Mouse (Mus musculus) lung, embryonic 15.5 days (tissue): ENCODE results near the gene Laptm4a. TPM values are rescaled to one million over a fixed set of nuclear protein-coding genes. Genes with fewer than 3 reads are reported as not detected.
A peak's percentile ranks its signal among the peaks of the same experiment; 100 is the strongest.

Source experiments
- ATAC-seq: fragments of 200-750 bp; cut with Nextera tagmentation; 2 replicates; pipeline ENCODE4 v1.8.0; 2017; ENCODE audit warnings: moderate number of reproducible peaks, borderline replicate concordance; ENCODE audit not compliant: low FRiP score, low TSS enrichment; ENCODE audit errors: extremely low read depth
- H3K27ac ChIP-seq: fragments of 300-500 bp; sonication (generic); 2 replicates; pipeline ENCODE4 v1.5.1; 2015; ENCODE audit warnings: moderate library complexity, mild to moderate bottlenecking, inconsistent platforms
- H3K27me3 ChIP-seq: fragments of 300-500 bp; sonication (generic); 2 replicates; pipeline ENCODE4 v1.6.1; 2015; ENCODE audit warnings: inconsistent platforms
- H3K36me3 ChIP-seq: fragments of 300-500 bp; sonication (generic); 2 replicates; pipeline ENCODE4 v1.6.1; 2015; ENCODE audit warnings: inconsistent platforms
- H3K4me1 ChIP-seq: fragments of 300-500 bp; sonication (generic); 2 replicates; pipeline ENCODE4 v1.6.1; 2015; ENCODE audit warnings: inconsistent platforms
- H3K4me2 ChIP-seq: fragments of 300-500 bp; sonication (generic); 2 replicates; pipeline ENCODE4 v1.6.1; 2015; ENCODE audit warnings: inconsistent platforms, mild to moderate bottlenecking, moderate library complexity
- H3K4me3 ChIP-seq: fragments of 300-500 bp; sonication (generic); 2 replicates; pipeline ENCODE4 v1.5.1; 2015; ENCODE audit warnings: mild to moderate bottlenecking, inconsistent platforms
- H3K9ac ChIP-seq: fragments of 300-500 bp; sonication (generic); 2 replicates; pipeline ENCODE4 v1.6.1; 2015; ENCODE audit warnings: inconsistent platforms
- H3K9me3 ChIP-seq: fragments of 300-500 bp; sonication (generic); 2 replicates; pipeline ENCODE4 v1.6.1; 2016; ENCODE audit warnings: inconsistent platforms
- WGBS: fragments of 180-500 bp; shearing (Covaris S2); methylation state at CpG from one replicate; pipeline ENCODE4 v1.1.7; 2015; 5-methylcytosine and 5-hydroxymethylcytosine counted together
- polyA plus RNA-seq: library from polyadenylated mRNA; unstranded; fragments of >200 nt; fragmentation: Nextera tagmentation; extraction: Ambion mirVana; gene quantifications from 2 replicates; pipeline ENCODE4 v1.2.1, GENCODE M21; 2015

The Laptm4a gene
- polyA plus RNA-seq: 335 and 336 TPM in 2 replicates

DNA sequence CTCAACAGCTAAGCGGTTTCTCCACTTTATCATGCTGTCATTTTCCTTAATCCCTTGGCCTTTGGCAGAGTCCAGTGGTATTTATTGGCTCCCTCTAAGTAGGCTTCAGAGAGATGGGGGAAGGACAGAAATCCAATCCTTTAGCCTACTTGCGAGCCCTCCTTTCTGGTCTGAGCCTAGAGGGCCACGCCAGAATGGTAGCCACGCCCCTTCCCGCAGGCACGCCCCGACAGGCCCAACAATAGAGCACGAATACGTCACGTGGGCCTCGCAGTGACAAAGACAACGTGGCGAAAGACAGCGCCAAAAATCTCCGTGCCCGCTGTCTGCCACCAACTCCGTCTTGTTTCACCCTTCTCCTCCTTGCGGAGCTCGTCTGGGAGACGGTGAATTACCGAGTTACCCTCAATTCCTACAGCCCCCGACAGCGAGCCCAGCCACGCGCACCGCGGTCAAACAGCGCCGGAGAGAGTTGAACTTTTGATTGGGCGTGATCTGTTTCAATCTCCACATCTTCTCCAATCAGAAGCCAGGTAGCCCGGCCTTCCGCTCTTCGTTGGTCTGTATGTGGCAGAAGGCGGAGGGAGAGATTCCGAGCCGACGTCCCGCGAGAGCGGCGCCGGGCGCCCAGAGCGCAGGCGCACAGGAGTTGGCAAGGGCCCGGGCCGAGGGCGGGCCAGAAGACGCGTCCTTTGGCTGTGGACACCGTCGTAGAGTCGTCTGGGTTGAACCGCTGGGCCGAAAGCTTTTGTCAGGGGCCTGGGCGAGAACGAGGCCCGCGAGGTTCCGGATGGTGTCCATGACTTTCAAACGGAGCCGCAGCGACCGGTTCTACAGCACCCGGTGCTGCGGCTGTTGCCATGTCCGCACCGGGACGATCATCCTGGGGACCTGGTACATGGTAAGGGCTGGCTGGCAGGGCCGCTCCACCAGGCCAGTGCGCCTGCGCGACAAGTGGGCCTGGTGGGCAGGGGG, at the start of gene Laptm4a:
Gene Laptm4a, plus strand, starts transcription at position 271 of the 975 bp plus-strand sequence.
- no peaks in the 10 kb centered on the region for H3K9me3 ChIP-seq
- peak; percentile 98 for ATAC-seq
- peak within 1 kb of the TSS; percentile 97 for H3K27ac ChIP-seq
- H3K4me3 ChIP-seq: peak within 1 kb of the TSS; percentile 67
- H3K36me3 ChIP-seq: no peaks in the 10 kb centered on the region
- H3K4me2 ChIP-seq: peak within 1 kb of the TSS; percentile 59
- no peaks in the 10 kb centered on the region for H3K27me3 ChIP-seq
- H3K9ac ChIP-seq: peak within 1 kb of the TSS; percentile 76
- under 1% methylated on average over 73 of the region's 73 CpGs for WGBS
- H3K4me1 ChIP-seq: peaks cover 31% of the 10 kb centered on the region

DNA sequence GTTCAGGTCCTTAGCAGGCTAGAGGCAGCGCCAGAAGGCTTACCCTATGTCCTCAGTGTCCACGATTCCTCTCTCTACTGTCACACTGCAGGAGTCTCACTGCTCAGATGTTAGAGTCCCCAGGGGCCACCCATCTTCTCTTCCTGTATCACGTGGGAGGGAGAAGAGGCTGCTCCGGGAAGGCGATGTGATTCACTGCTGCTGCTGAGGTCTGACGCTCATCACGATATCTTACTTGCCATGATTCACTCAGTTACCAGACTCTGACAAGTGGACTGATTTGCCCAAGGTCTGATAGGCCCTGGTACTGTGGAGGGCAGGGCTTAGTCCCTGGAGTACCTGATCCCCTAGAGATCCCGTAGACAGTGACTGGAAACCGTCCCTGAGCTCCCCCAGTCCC, 45.9 kb upstream of the Laptm4a start:
- no peak for ATAC-seq
- no peaks in the 10 kb centered on the region for H3K9me3 ChIP-seq
- 83% methylated on average over 9 of the region's 9 CpGs for WGBS
- H3K4me3 ChIP-seq: no peak overlapping the region
- peaks cover 8% of the 10 kb centered on the region; the same call in 1 of the 2 replicates for H3K4me1 ChIP-seq
- no peaks in the 10 kb centered on the region for H3K27me3 ChIP-seq
- no peak overlapping the region for H3K4me2 ChIP-seq
- no peak overlapping the region for H3K9ac ChIP-seq
- H3K36me3 ChIP-seq: no peaks in the 10 kb centered on the region
- no peak overlapping the region for H3K27ac ChIP-seq

DNA sequence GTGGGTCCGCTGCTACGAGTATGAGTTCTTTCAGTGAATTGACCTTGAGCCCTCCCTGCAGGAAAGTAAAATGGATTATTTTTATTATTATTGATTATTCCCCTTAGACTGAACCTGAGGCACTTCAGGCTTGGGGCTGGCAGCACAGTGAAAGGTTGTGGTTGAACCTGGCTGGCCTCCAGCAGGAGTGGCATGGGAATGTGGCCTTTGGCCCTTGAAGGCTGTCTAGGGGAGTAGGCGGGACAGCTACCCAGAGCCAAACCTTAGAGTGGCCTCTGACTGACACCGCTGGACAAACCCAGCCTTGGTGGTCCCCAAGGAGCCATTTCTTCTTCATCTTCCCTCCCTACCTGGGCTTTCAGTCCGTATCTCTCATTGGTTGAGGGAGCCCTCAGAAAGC, 44.6 kb upstream of the Laptm4a start:
- Histone ChIP-seq H3K4me1 (peaks cover 8% of the 10 kb centered on the region; the same call in 1 of the 2 replicates), H3K9ac (no peak overlapping the region), H3K9me3 (no peaks in the 10 kb centered on the region), H3K27ac (no peak overlapping the region), H3K36me3 (no peaks in the 10 kb centered on the region), H3K27me3 (no peaks in the 10 kb centered on the region), H3K4me3 (no peak overlapping the region), H3K4me2 (no peak overlapping the region)
- no peak for ATAC-seq
- WGBS: 58% methylated on average over 5 of the region's 5 CpGs

DNA sequence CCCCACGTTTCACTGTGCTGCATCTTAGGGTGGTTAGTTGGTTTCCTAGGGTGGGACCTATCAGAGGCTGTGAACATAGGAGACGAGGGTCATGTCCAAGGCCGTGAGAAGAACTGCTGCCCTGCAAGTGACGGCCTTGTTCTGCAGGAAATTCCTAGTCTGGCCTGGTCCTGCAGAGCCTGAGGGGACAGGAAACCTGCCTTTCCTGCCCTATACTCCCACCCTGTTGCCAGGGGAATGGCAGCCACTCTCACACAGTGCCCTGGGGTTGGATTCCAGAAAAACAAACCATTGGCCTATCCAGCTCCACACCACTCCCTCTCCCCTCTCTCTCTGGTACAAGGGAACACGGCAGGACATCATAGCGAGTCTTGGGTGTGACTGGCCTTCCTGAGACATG, 44.1 kb upstream of the Laptm4a start:
- Histone ChIP-seq H3K36me3 (no peaks in the 10 kb centered on the region), H3K27me3 (no peaks in the 10 kb centered on the region), H3K9me3 (no peaks in the 10 kb centered on the region), H3K27ac (no peak overlapping the region), H3K9ac (no peak overlapping the region), H3K4me3 (no peak overlapping the region), H3K4me1 (peaks cover 8% of the 10 kb centered on the region; the same call in 1 of the 2 replicates), H3K4me2 (no peak overlapping the region)
- WGBS: 64% methylated on average over 6 of the region's 6 CpGs
- ATAC-seq: 0 out of 2 replicates have a peak, but pooled peaks have one; percentile 36

DNA sequence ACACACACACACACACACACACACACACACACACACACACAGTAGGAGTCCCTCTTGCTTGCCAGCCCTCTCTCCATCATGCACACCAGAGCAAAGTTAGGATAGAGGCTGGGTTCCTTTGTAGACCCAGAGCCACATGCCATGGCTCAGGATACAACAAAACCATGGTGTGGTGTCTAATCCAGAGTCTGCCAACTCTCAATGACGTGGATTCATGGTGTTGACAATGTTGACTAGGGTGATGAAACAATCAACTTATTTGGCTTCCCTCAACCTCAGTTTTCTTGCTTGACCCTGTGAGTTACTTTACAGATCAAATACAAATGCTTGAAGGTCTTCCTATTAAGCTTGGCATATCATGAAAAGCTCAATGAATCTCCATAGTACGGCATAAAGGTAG, 42.7 kb upstream of the Laptm4a start:
- Histone ChIP-seq H3K4me3 (no peak overlapping the region), H3K27ac (no peak overlapping the region), H3K36me3 (no peaks in the 10 kb centered on the region), H3K4me2 (no peak overlapping the region), H3K9ac (no peak overlapping the region), H3K4me1 (peaks cover 8% of the 10 kb centered on the region; the same call in 1 of the 2 replicates), H3K9me3 (no peaks in the 10 kb centered on the region), H3K27me3 (no peaks in the 10 kb centered on the region)
- ATAC-seq: no peak
- WGBS: 84% methylated on average over 2 of the region's 2 CpGs

DNA sequence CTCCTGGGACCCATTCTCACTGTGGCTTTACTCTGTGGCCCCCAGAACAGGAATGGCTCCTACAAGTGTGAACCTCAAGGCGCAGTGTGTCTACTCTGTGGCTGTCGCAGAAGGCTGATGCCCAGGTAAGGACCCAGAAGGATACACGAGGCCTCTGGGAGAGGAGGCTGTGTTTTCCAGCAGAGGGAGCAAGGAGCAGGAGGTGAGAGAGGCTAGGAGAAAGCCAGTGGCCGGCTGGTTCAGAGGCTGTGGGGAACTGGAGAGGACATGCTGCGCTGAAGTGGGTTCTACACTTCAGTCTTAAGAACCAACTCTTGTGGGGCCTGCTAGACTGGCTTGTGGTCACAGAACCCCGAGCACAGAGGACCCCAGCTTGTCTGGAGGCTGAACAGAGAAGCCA, 42.1 kb upstream of the Laptm4a start:
- no peaks in the 10 kb centered on the region for H3K9me3 ChIP-seq
- H3K9ac ChIP-seq: no peak overlapping the region
- peaks cover 10% of the 10 kb centered on the region for H3K4me1 ChIP-seq
- no peak overlapping the region for H3K27ac ChIP-seq
- H3K36me3 ChIP-seq: no peaks in the 10 kb centered on the region
- H3K4me2 ChIP-seq: no peak overlapping the region
- ATAC-seq: no peak
- H3K27me3 ChIP-seq: no peaks in the 10 kb centered on the region
- H3K4me3 ChIP-seq: no peak overlapping the region
- 48% methylated on average over 6 of the region's 6 CpGs for WGBS

DNA sequence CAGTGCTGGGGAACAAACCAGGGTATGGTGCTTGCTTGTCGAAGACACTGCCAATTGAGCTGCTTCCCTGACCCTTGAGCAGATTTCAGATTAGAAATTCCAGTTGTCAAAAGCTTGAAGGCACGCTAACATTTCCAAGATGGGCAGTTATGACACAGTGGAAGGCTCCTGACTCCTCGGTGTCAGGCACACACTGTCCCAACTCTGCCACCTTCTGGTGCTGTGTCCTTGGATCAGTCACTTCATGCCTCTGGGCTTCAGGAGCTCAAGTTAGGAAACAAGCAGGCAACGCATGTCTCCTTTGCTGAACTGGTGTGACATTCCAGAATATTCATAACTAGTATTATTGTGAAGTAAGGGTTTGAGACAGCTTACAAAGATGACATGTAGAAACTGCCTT, 39.7 kb upstream of the Laptm4a start:
- WGBS: 46% methylated on average over 4 of the region's 4 CpGs
- H3K36me3 ChIP-seq: no peaks in the 10 kb centered on the region
- peaks cover 21% of the 10 kb centered on the region for H3K4me1 ChIP-seq
- H3K9ac ChIP-seq: no peak overlapping the region
- H3K27me3 ChIP-seq: no peaks in the 10 kb centered on the region
- H3K4me2 ChIP-seq: no peak overlapping the region
- no peaks in the 10 kb centered on the region for H3K9me3 ChIP-seq
- no peak overlapping the region for H3K4me3 ChIP-seq
- no peak overlapping the region for H3K27ac ChIP-seq
- no peak for ATAC-seq

DNA sequence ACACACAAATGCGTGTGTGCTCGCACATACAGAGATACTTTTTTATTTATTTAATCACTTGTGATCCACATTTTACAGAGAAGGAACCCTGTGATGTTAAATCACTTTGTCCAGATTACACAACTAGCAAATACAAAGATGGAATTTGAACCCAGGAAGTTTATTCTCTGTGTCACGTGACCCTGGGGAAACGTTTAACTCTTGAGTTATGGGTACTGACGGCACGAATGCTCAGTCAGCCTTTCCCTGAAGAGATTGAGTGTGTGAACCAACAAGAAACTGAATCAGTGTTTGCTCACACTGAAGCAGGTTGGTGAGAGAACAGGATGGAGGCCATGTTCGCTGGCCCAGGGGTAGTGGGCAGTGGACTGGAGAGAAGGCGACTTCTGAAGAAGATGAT, 39.1 kb upstream of the Laptm4a start:
- no peak for ATAC-seq
- H3K4me1 ChIP-seq: peaks cover 15% of the 10 kb centered on the region
- no peak overlapping the region for H3K27ac ChIP-seq
- no peak overlapping the region for H3K4me3 ChIP-seq
- no peak overlapping the region for H3K4me2 ChIP-seq
- no peak overlapping the region for H3K9ac ChIP-seq
- no peaks in the 10 kb centered on the region for H3K27me3 ChIP-seq
- 49% methylated on average over 8 of the region's 8 CpGs for WGBS
- no peaks in the 10 kb centered on the region for H3K9me3 ChIP-seq
- H3K36me3 ChIP-seq: no peaks in the 10 kb centered on the region

DNA sequence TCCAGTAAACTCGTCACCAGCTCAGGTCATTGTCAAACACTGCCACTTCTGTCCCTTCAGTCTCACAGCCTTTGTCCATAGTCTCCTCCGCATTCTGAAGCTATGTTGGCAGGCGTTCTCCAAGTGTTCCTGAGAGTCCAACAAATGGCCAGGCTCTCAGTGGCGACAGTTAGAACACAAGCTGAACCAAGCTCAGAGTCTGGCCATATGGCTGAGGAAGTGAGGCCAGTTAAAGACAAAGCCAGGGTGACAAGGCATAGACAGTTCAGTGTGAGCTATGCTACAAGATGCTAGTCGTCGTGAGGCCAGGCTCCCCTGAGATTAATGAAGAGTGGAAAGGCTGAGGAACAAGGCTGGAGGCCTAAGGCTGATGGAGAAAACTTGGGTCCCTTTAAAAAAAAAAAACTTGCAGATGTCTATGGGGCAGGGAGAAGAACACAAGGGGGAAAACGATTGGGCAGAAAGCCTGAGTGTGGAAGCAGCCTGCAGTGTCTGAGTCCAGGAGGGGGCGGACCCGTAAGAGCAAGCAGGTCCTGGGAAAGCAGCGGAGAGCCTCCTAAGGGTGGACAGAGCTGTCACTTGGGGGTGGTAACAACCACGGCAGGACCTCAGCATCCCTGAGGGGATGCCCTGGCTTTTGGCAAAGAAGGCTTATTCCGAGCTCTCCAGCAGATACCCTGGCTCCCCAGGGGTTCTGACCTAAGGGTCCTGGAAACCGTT, 36.9 kb upstream of the Laptm4a start:
- no peak overlapping the region for H3K4me3 ChIP-seq
- ATAC-seq: peak; percentile 15; the same call in 1 of the 2 replicates
- H3K9me3 ChIP-seq: no peaks in the 10 kb centered on the region
- WGBS: 22% methylated on average over 13 of the region's 13 CpGs
- no peaks in the 10 kb centered on the region for H3K36me3 ChIP-seq
- H3K27me3 ChIP-seq: no peaks in the 10 kb centered on the region
- H3K27ac ChIP-seq: no peak overlapping the region
- peak overlapping the region; percentile 17; the same call in 1 of the 2 replicates for H3K4me2 ChIP-seq
- H3K9ac ChIP-seq: no peak overlapping the region
- peaks cover 15% of the 10 kb centered on the region for H3K4me1 ChIP-seq

DNA sequence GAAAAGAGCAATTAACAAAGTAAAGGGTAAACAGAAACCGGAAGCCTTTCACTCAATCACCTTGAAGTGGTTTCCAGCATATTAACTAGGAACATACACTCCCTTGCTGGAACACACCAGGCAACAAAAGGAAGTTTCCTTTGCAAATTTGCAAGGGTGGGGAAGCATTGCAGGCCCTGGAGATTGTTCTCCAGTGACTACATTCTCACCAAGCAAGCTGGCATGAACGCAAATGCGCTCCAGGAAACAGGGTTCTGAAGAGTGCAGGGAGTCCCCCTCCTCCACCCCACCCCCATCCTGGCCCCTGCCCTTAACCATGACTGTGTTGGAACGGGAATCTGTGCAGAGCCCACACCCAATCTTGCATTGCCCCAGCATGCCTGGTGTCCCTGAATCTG, 36.3 kb upstream of the Laptm4a start:
- H3K4me2 ChIP-seq: peak overlapping the region; percentile 17; the same call in 1 of the 2 replicates
- H3K36me3 ChIP-seq: no peaks in the 10 kb centered on the region
- WGBS: 8% methylated on average over 4 of the region's 4 CpGs
- H3K4me1 ChIP-seq: peaks cover 15% of the 10 kb centered on the region
- ATAC-seq: no peak
- H3K27ac ChIP-seq: no peak overlapping the region
- H3K27me3 ChIP-seq: no peaks in the 10 kb centered on the region
- H3K9me3 ChIP-seq: no peaks in the 10 kb centered on the region
- H3K9ac ChIP-seq: no peak overlapping the region
- H3K4me3 ChIP-seq: no peak overlapping the region

DNA sequence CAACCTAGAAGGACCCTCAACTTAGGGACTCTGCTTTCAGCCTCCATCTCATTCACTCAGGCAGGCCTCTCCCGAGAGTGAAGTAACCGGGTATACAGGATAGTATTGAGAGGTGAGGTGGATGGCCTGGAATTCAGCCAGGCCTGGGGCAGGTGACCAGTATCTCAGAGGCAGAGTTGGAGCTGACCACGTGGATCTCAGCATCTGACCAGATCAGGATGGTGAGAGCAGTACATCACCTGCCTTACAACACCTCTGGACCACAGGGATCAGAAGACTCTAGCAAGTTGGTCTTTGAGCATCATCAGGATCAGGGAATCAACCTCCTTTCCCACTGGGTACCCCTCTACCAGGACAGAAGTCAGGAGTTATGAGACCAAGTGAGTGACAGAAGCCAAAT, 35.5 kb upstream of the Laptm4a start:
- H3K9ac ChIP-seq: no peak overlapping the region
- H3K27me3 ChIP-seq: no peaks in the 10 kb centered on the region
- ATAC-seq: no peak
- H3K4me1 ChIP-seq: peaks cover 15% of the 10 kb centered on the region
- H3K27ac ChIP-seq: no peak overlapping the region
- H3K36me3 ChIP-seq: no peaks in the 10 kb centered on the region
- no peaks in the 10 kb centered on the region for H3K9me3 ChIP-seq
- H3K4me3 ChIP-seq: no peak overlapping the region
- no peak overlapping the region for H3K4me2 ChIP-seq
- WGBS: 51% methylated on average over 3 of the region's 3 CpGs

DNA sequence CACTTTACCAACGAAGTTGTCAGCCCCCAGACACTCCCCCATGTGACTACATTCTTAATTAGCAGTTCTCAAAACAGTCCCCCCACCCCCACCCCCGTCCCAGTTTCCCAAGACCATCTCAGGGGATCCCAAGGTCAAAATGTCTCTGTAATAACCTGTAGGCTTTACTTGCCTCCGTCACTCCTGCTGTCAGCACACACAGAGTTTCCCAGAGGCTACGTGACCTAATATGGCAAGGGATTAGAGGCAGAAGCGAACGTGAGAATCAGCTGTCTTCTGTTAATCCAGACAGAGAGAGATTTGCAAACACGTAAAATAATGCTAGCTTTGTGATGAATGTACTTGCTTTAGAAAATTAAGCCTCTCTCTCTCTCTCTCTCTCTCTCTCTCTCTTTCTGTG, 33.0 kb upstream of the Laptm4a start:
- Histone ChIP-seq H3K36me3 (no peaks in the 10 kb centered on the region), H3K4me2 (no peak overlapping the region), H3K4me1 (peaks cover 15% of the 10 kb centered on the region), H3K27ac (no peak overlapping the region), H3K9me3 (no peaks in the 10 kb centered on the region), H3K27me3 (no peaks in the 10 kb centered on the region), H3K9ac (no peak overlapping the region), H3K4me3 (no peak overlapping the region)
- ATAC-seq: no peak
- 46% methylated on average over 7 of the region's 7 CpGs for WGBS
